Mouse (Mus musculus) brain, embryonic 14.5 days (tissue): ENCODE results near the gene Sepsecs.

Source experiments
- CTCF ChIP-seq: fragments of 200-500 bp; IDR thresholded peaks from 2 replicates; pipeline ENCODE4 v1.5.1; 2012; ENCODE audit warnings: inconsistent platforms, mild to moderate bottlenecking, moderate library complexity, borderline replicate concordance; ENCODE audit not compliant: insufficient read depth, insufficient read length; ENCODE audit errors: extremely low read depth
- POLR2A ChIP-seq: fragments of 200-500 bp; IDR thresholded peaks from 2 replicates; pipeline ENCODE4 v1.6.1; 2012; ENCODE audit warnings: mild to moderate bottlenecking, inconsistent platforms, borderline replicate concordance; ENCODE audit not compliant: poor library complexity, insufficient read depth, insufficient read length, severe bottlenecking; ENCODE audit errors: extremely low read depth

GRCm38 (mm10) chr5:52643947-52644840 is 25.3 kb downstream of the Sepsecs start:
- TF ChIP-seq CTCF (no peak), POLR2A (no peak)
